Mouse (Mus musculus): ENCODE data around the gene Jak1.

DNA sequence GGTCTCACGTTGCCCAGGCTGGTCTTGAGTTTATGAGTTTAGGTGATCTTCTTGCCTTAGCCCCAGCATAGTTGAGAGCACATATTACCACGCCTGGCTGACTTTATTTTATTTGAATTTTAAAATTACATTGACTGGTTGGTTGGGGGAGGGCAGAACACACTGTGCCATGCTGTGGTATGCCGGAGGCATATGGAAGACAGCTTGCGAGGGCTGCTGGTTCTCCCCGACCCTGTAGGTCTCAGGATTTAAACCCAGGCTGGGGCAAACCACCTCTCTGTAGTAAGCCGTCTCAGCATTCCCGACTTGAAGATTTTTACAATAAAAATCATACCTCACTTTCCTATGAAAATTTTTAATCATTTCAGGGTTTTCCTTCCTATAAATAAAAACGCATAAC is 130.1 kb downstream of the Jak1 start:
- no peak for TF ChIP-seq CTCF (IDR thresholded peaks at IDR 0.05; ENCODE audit: borderline replicate concordance, extremely low read depth, insufficient read depth, insufficient read length)
- no peak for TF ChIP-seq POLR2A (IDR thresholded peaks at IDR 0.05; ENCODE audit: borderline replicate concordance, extremely low read depth, insufficient read depth, insufficient read length, poor library complexity, severe bottlenecking)

Data from brain, embryonic 14.5 days (tissue).